Mouse (Mus musculus) CD4-positive, CD25-positive, alpha-beta regulatory T cell, adult 4 months (primary cell): ENCODE measurements around the gene Fer. TPM values are rescaled to one million over a fixed set of nuclear protein-coding genes. Genes with fewer than 3 reads are reported as not detected.

ENCODE experiments used
- ATAC-seq: one replicate; pipeline ENCODE4 v1.8.0; 2017
- polyA plus RNA-seq, 2 experiments: library from polyadenylated mRNA; unstranded; fragments of 100-300 nt; shearing (Covaris generic); gene quantifications; one replicate each; pipeline ENCODE4 v1.2.1; 2017

The Fer gene
- polyA plus RNA-seq, 2 experiments from 2014 or later: 0.44 to 0.54 TPM

DNA sequence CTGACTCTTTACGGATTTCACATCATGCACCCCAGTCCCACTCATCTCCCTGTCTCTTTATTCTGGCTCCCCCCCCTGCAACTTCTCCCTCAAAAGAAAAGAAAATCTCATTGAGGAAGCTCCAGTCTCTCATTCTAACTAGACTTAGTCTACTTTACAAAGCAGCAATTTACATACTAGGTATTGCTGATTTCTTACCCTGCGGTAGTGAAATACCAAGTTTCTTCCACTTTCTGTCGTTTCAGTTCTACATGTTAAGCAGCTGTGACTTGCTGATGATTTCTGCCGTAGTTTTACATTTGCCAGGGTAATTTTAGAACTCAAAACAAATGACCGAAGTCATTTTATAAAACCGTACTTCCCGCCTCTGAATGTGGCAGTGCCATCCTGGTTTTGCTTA is 8.9 kb downstream of the Fer start:
- no peak for ATAC-seq

DNA sequence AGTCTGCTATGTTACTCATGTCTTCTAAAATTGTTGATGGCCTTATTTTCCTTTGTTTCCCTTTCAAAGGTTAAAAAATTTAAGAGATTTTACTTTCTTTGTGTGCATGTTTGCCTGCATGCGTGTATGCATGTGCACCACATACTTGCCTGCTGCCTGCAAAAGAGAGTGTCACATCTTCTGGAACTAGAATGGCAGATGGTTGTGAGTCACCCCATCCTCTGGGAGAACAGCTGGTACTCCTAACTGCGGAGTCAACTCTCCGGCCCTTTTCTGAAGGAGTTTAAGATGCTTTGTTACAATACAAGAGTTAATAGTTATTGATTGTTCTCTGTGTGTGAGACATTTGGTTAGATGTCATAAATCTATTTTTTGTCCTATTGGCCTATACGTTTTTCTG is 16.0 kb downstream of the Fer start:
- ATAC-seq: no peak

DNA sequence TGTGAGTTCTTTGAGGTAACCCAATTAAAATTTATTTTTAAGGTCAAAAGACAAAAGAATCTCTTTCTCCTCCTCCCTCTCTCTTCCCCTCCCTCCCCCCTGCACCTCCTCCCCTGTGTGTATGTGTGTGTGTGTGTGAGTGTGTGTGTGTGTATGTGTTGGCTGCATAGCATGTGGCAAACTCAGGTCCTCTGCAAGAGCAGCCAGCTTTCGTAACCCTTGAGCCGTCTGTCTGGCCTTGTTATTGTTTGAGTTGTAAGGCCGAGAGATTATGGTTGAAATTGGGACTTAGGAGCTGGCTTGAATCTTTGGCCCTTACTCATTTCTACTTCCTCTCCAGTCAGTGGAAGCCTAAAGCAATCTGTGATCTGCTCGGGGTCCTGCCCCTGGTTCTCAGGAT is 17.1 kb downstream of the Fer start:
- ATAC-seq: no peak

DNA sequence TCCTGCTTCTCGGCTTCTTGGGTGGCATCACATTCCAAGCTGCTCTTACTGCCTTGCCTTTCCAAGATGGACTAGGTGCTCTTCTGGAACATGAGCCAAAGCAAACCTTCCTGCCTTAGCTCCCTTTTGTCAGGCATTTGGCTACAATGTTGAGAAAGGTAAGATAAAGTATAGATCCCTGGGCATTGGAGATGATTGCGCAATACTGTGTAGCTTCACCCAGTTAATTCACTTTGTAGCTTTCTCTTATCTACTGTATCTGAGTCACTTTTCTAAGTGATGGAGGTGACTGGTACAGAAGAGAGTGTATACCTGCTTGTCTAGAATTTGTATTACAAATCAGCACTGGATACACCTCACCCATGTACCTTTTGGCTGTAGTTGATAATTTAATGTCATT is 24.1 kb downstream of the Fer start:
- no peak for ATAC-seq

DNA sequence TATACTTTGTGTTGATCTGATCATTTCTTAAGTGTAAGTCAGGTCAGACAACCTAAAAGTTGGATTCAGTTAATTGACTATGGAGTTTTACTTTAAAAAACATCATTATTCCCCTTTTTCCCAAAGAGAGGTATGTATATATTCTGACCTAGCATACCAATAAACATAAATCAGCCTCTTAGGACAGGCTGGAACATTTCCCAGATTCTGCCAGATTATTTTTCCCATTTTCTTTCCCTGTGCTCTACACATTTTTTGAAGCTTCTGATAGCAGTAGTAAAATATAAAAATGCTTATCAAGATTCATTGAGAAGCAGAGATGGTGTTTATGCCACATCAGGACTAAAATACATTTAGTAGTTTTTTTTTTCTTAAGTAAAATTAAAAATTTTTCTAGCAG is 27.7 kb downstream of the Fer start:
- no peak for ATAC-seq

DNA sequence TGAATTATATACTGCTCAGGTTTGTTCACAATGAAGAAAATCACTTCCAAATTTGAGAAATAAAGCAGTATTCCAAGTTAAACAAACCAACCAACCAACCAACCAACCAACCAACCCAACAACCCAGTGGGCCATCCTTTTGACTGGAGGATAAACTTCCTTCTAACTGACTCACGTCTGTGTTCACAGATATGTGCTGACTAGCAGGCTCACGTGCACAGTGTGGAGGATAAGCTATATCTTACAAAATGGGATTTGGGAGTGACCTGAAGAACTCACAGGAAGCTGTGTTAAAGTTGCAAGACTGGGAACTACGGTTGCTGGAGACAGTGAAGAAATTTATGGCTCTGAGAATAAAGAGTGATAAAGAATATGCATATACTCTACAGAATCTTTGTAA is 33.0 kb downstream of the Fer start:
- no peak for ATAC-seq

DNA sequence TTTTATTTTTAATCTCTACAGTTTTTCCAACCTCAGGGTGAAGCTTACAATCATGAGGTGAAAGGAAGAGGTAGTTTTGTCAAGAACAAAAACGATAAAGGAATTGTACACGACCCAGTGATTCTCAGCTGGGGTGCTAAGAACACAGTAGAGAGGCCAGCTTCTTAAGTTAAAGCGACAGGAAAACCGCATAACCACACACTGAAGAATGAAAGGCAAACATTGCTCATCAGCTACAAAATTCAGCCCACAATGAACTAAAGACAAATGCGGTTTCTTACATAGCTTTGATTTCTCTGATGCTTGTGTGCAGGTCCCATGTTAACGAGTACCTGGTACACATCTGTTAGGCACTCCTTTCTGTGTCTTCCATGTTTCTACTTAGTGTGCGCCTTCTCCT is 34.2 kb downstream of the Fer start:
- ATAC-seq: no peak

DNA sequence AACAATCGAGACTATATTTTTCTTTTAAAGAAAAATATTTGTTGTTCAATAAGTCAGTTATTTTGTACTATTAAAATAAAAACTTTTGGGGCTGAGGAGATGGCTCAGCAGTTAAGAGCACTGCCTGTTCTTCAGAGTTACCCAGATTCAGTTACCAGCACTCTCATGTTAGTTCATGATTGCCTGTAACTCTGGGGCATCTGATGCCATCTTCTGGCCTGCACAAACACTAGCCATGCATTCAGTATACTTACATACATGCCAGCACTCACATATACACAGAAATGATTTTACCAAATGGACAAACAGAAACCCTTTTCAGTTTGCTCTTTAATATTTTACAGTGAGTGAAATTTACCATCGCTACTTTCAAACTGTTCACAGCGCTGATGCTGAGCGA is 46.4 kb downstream of the Fer start:
- ATAC-seq: no peak

DNA sequence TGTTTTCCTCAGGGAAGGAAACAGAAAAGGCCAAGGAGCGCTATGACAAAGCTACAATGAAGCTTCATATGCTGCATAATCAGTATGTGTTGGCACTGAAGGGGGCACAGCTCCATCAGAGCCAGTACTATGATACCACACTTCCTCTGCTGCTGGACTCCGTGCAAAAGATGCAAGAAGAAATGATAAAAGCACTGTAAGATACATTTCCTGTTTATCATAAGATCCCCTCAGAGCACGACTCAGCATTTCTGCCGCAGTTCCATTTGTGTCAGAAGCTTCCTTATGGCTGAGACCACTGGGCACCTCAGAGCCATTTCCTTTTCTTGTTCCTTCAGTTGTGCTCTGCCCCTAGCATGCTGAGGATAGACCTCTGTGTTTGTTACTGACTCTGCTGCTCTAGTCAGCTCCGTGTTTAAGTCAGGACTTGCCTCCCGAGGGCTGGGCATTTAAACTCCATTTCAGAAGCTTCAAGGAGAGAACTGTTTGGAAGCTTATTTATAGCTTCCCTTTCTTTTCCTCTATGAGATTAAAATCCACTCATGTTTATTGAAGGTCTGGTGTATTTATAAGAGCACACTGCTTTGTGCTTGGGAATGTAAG is 58.8 kb downstream of the Fer start:
- no peak for ATAC-seq

DNA sequence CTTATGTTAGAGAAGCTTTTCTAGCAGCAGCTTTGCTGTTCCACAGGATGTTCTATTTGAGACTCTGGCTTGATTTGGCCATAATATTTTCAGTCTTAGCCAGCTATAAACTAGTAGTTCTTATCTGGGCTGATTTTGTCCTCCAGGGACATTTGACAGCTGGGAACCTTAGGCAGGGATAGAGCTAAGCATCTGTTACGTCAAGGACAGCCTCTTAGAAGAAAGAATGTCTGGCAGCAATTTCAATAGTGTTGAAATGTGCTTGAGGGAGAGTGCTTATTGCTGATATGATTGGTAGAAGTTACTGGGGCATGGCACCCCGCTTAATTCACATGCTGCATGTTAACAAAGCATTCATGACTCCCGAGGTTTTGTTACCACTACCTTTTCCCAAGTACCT is 62.7 kb downstream of the Fer start:
- ATAC-seq: no peak

DNA sequence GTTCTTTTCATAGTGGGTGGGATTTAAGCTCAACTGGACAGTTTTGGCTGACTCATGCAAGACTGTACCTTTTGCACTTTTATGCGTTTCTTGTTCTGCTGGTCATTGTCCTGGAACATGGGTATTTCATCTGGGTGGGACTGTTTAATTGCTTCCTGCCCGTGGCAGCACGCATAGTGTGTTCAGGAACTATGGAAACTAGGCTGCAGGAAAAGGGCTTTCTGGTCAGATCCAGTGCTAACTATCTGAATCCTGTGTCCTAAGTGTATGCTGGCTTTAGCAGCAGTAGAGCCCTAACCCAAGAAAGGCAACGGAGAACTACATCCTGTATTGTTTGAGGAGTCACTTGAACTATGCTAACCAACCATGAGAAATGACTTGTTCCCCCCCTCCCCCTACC is 67.8 kb downstream of the Fer start:
- ATAC-seq: no peak

DNA sequence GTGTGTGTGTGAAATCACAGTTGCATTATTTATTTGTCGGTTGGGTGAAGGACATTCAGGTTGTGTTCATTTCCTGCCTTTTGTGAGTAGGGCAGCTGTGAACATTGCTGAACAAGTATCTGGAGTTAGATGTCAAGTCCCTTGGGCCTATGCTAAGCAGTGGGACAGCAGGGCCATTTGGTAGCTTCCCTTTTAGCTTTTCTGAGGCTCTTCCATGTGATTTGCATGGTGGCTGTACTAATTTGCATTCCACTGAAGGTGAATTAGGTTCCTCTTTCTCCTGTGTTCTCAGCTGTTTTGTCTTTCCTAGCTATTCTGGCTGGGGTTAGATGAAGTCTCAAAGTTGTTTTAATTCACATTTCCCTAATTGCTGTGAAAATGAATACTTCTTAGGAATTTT is 68.7 kb downstream of the Fer start:
- no peak for ATAC-seq

DNA sequence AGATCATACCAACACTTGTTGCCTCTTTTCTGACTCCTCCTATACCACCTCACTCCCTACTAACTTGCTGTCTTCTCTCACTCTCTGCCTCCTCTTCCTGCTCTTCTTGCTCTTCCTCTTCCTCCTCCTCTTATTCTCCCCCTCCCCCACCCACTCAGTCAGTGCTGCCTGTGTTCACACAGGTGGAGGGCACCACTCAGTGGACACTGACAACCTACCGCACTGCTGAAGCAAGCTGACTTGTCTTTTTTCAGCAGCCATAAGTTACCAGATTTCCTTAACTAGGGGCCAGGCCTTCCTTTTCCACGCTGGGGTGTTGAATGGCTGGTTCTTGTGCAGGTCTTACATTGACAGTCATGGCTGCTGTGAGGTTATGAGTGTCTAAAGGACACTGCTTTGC is 72.5 kb downstream of the Fer start:
- ATAC-seq: no peak

DNA sequence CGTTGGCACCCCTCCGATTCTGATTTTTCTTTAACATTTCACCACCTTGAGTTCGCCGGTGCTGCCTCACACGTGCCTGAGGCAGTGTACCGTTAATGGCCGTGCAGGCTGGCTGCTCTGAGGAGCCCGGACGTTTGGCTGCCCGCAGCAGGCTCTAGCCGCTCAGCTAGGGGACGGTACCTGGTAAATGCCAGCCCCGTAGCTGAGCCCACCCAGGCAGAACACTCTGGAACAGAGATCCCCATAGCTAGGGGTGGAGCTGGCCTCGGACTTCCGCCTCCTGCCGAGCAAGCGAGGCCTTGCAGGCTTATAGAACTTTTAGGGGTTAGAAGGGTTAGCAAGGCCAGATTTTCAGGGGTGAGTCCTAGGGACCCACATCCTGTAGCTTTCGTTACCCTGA is 75.0 kb downstream of the Fer start:
- no peak for ATAC-seq

DNA sequence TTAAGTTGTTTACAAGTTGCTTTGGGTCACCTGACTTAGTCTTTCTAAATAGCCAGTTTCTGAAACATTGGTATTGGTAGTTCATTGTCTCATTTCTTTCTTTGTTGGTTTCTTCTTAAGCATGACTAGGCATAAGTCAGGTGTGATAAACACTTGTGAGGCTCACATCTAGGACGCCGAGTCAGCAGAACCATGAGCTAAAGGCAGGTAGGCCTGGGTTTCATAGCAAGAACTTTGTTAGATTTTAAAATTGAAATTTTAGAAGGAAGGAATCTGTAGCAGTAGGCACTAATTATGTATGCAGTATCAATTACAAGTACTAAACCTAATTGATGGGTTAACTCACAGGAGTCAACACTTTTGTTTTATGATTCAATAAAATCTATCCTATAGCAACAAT is 83.9 kb downstream of the Fer start:
- ATAC-seq: no peak

DNA sequence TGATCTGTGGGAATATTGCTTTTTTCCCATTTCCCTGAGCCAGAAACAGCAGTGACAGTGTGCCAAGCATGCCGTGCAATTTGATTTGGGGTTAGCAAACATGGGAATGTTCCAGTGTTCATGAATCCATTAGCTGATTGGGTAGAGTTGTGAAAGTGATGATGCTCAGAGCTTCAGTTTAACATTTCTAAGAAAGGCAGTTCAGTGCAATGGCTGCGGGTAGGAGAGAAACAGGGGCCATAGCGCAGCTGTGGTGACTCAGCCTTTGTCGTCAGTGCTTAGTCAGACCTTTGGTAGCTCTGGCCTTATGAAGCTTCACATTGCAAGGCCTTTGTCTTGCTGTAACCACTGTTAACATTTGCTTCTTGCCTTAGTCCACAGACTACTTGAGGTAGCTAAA is 85.9 kb downstream of the Fer start:
- ATAC-seq: no peak

DNA sequence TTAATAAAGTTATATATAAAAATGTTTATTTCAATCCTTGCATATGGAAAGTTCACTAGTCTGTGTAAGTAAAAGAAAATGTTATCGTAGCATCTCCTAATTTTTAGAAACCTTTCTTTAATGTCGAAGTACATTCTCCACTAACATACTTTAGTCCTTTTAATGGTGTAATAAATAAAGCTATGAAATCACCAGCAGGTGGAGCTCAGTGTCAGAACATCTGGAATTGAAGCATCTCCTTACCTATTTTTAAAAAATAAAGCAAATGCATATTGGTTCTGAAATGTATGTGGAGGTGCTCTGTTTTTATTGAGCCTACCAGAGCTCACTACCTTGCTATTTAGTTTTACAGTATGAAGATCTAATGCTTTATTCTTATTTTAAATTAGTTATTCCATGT is 88.6 kb downstream of the Fer start:
- no peak for ATAC-seq

DNA sequence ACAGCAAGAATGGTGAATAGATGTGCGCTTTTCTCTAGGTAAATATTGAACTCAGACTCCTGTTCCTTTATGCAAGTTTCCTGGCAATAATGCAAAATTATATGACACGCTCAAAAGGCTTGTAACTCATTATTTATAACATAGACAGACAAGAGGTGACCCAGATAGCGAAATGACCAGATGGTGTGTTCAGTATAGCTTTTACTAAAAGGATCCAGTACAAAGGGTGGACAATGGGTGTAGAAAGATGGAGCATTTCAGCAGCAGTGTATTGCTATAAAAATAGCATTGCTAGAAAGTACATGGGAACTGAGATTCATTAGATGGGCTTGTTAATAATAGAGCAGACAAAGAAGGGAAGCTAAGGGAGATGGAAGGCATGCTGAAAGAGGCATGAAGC is 104.2 kb downstream of the Fer start:
- ATAC-seq: no peak

DNA sequence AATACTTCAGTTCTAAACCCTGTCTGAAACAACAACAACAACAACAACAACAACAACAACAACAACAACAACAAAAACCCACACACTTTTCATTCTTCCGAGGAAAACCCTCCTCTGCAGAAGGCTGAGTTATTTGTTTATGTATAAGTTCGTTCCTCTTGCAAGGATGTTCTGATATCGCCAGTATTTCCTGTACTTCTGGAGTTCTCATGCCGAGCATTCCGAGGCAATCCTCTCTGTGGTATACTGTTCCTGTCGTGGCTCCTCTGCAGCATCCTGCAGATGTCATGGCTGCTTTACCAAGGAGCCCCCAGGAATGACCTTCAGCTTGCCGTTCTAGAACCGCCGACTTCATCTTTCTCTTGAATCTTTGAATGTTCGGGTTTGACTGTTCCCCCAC is 106.6 kb downstream of the Fer start:
- ATAC-seq: no peak

DNA sequence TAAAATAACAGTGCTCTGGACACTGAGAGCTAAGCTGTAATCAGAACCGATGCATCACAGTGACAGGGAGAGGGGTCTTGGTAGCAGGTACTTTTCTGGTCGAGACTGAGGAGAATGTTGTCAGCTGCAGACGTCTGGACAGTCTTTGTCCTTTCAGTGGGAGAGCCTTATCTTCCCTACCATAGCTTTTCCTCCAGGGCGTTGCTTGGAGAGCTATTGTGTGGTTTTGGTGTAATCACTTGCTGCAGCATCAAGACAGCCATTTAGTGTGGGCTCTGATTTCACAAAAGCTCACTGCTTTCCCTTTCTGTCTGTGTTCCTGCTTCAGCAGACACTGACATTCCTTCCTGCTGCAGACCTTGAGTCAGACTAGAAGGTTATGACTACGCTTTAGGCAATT is 107.4 kb downstream of the Fer start:
- ATAC-seq: no peak

DNA sequence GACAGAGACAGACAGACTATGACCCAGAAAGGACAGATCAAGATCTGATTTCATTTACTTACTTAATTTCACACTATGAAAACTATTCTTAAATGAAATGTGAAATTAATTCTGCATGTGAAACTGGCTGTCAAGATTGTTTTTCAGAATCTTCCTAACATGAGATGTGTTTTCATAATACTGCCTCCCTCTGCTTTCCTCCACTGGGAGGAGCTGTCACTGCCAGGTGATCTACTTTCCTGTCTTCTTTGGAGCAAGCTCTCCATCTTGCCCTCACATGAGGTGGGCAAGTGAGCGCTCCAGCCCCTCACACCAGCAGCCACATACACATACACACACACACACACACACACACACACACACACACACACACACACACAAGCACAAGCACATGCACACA is 108.1 kb downstream of the Fer start:
- no peak for ATAC-seq

DNA sequence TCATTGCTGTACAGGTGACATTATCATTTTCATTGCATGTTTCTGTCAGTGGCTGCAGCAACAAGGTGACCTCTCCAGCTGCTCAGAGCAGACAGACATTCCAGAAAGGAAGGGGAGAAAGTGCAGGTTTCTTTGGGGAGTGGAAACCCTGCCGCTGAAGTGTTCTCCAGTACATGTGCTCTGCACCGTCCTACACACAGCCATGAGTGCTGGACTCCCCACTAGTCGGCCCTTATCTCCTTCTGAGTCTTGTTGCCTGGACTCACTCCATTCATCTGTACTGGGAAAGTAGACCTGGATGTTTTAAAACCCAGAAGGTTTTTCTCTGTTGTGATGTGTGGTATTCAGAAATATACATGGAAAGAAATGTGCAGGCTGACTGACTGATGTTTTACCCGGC is 109.3 kb downstream of the Fer start:
- ATAC-seq: no peak

DNA sequence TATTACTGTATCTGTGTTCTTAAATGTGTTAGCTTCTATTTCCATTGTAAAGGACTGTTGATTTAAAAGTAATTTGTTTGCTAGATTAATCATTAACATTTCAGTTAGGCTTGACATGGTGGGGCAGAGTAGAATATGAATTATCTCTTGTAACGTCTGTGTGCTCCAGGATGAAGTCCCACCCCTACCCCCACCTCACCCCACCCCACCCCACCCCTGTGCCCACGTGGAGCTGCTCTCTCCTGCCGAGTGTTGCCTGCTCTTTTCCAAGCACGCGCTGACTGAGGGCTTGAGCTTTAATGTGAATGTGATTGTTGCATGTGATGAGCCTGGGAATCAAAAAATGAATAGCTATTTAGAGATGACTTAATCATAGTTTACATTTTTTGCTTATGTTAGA is 110.9 kb downstream of the Fer start:
- ATAC-seq: no peak

DNA sequence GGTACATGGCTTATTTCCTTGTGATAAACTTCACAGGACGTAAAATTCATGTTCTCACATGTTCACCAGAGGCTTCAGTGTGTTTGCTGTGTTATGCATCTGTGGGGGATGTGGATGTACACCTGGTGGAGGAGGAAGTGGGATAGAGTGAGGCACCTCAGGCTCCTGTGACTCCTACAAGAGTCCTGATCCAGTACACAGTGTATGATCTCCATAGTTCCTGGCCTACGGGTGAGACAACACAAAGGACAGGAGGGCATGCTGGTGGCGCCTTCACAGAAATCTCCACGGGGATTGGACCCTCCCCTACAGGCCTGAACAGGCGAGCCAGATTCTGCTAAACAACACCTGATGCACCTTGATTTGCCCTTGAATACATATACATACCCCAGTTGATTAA is 111.4 kb downstream of the Fer start:
- no peak for ATAC-seq

DNA sequence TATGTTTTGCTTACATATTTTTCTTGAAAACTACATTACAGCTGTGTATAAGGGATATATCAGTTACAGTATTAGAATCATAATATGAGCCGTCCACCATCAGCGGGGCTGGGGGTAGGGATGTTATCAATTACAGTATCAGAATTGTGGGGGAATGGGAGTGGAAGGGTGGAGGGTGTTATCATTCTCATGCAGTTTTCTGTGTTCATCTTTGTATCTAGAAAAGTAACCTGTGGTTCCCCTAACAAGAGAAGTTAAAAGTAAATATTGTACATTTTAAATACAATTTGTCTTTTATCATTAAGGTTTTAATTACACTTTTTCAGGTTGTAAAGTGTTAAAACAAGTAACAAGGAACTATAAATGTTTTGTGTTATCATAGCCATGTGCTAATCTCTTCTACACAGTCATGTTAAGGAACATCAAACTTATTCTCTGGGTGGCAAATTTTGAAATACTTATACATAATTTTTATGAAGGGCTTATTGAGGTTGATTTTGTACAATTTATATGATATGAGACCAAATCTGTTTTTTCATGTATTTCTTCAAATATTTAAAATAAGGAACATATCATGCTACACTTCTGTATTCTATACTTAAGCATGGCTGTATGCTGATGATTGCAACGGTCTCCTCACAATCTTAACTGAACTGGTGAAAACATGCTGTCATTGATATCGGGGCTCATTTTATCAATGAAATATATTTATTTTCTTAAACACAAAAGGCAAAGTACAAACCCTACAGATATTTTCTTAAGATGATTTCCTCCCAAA is 116.1 kb downstream of the Fer start:
- no peak for ATAC-seq
